Mouse (Mus musculus) G1E (cell line): ENCODE data around the gene Pcbp2.

ENCODE experiments used
- POLR2AphosphoS5 ChIP-seq: IDR thresholded peaks from 2 replicates; pipeline ENCODE4 v1.6.1; 2012; ENCODE audit warnings: low read depth, low read length, inconsistent platforms; ENCODE audit not compliant: insufficient replicate concordance
- TAL1 ChIP-seq: conservative IDR thresholded peaks from 2 replicates; pipeline ENCODE4 v1.6.1; 2012; ENCODE audit warnings: low read depth, low read length, inconsistent platforms, mixed read lengths

- TF ChIP-seq POLR2AphosphoS5 = no peak
- TF ChIP-seq TAL1 = no peak
Observed at GRCm38 (mm10) chr15:102461430-102462075, 8.8 kb upstream of the Pcbp2 start.
